Mouse (Mus musculus): ENCODE measurements at regions not wholly inside any gene's neighbourhood (a gene's known extent, or its start where the extent isn't known, plus 50 kb on each side); places are given as distances from the start of the nearest gene placed in this dataset.

- DNase-seq (ENCODE audit: low spot score in 2 of 2), result no peak
Observed at GRCm38 (mm10) chr3:34136385-34136784, 55.3 kb upstream of the Dnajc19 start.

Measured in layer of hippocampus, postnatal 14 days (tissue).